Mouse (Mus musculus): ENCODE measurements at regions not wholly inside any gene's neighbourhood (a gene's known extent, or its start where the extent isn't known, plus 50 kb on each side); places are given as distances from the start of the nearest gene placed in this dataset.

DNA sequence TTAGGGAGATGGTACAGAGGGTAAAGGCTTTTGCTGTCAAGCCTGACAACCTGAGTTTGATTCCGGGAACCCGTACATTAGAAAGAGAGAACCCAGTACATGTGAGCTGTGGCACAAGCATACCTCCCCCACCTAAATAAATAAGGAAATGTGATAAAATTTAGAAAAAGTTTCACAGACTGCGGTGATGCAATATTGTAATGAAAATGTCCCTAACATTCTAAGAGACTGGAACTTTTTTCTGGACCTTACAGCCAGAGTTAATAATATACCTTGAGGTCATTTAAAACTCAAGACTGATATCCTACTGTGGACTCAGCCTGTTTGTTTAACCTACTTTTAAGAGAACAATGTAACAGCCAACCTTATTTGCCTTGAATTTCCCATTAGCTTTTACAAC is 163.1 kb upstream of the Bcor start:
- TF ChIP-seq POLR2A (IDR thresholded peaks at IDR 0.05; ENCODE audit: extremely low read depth, insufficient read depth, low read length) = no peak
- TF ChIP-seq CTCF (IDR thresholded peaks at IDR 0.05; ENCODE audit: extremely low read depth, insufficient read depth, low read length) = no peak
